Mouse (Mus musculus): ENCODE results near the gene Gab2. TPM values are rescaled to one million over a fixed set of nuclear protein-coding genes. Genes with fewer than 3 reads are reported as not detected.
A peak's percentile ranks its signal among the peaks of the same experiment; 100 is the strongest.

Gene Gab2
- polyA plus RNA-seq, 1 experiment, result 44.7 TPM

- Histone ChIP-seq H3K27ac (ENCODE audit: insufficient read depth, low read depth, low read length) (no peak overlapping the region), H3K4me1 (ENCODE audit: control insufficient read depth, insufficient read depth, low read length) (peaks cover 20% of the 10 kb centered on the region), H3K4me3 (ENCODE audit: insufficient read depth, low read length) (no peak overlapping the region)
- TF ChIP-seq POLR2A (IDR thresholded peaks at IDR 0.05; ENCODE audit: borderline replicate concordance, low read depth, low read length) (no peak), CTCF (IDR thresholded peaks at IDR 0.05; ENCODE audit: low read depth, low read length) (no peak)
Observed at GRCm38 (mm10) chr7:97094241-97094640, 12.9 kb downstream of the Gab2 start.

GRCm38 (mm10) chr7:97108119-97108518 is 26.7 kb downstream of the Gab2 start:
- Histone ChIP-seq H3K4me1 (ENCODE audit: control insufficient read depth, insufficient read depth, low read length) (peaks cover 21% of the 10 kb centered on the region), H3K27ac (ENCODE audit: insufficient read depth, low read depth, low read length) (0 out of 2 replicates have a peak overlapping the region, but pooled peaks have one; percentile 17), H3K4me3 (ENCODE audit: insufficient read depth, low read length) (no peak overlapping the region)
- no peak for TF ChIP-seq POLR2A (IDR thresholded peaks at IDR 0.05; ENCODE audit: borderline replicate concordance, low read depth, low read length)
- TF ChIP-seq CTCF (IDR thresholded peaks at IDR 0.05; ENCODE audit: low read depth, low read length), result no peak

- H3K27ac ChIP-seq (ENCODE audit: insufficient read depth, low read depth, low read length), result peak overlapping the region; percentile 64
- TF ChIP-seq CTCF (IDR thresholded peaks at IDR 0.05; ENCODE audit: low read depth, low read length) (no peak), POLR2A (IDR thresholded peaks at IDR 0.05; ENCODE audit: borderline replicate concordance, low read depth, low read length) (no peak)
- H3K4me3 ChIP-seq (ENCODE audit: insufficient read depth, low read length), result no peak overlapping the region
- peaks cover 19% of the 10 kb centered on the region for H3K4me1 ChIP-seq (ENCODE audit: control insufficient read depth, insufficient read depth, low read length)
Observed at GRCm38 (mm10) chr7:97128949-97129348, 47.6 kb downstream of the Gab2 start.

- no peak for TF ChIP-seq POLR2A (IDR thresholded peaks at IDR 0.05; ENCODE audit: borderline replicate concordance, low read depth, low read length)
- TF ChIP-seq CTCF (IDR thresholded peaks at IDR 0.05; ENCODE audit: low read depth, low read length), result no peak
- Histone ChIP-seq H3K4me1 (ENCODE audit: control insufficient read depth, insufficient read depth, low read length) (peaks cover 7% of the 10 kb centered on the region), H3K27ac (ENCODE audit: insufficient read depth, low read depth, low read length) (no peak overlapping the region), H3K4me3 (ENCODE audit: insufficient read depth, low read length) (no peak overlapping the region)
Observed at GRCm38 (mm10) chr7:97136453-97136852, 55.1 kb downstream of the Gab2 start.

- no peak for TF ChIP-seq POLR2A (IDR thresholded peaks at IDR 0.05; ENCODE audit: borderline replicate concordance, low read depth, low read length)
- Histone ChIP-seq H3K27ac (ENCODE audit: insufficient read depth, low read depth, low read length) (no peak overlapping the region), H3K4me3 (ENCODE audit: insufficient read depth, low read length) (no peak overlapping the region), H3K4me1 (ENCODE audit: control insufficient read depth, insufficient read depth, low read length) (peaks cover 16% of the 10 kb centered on the region)
Observed at GRCm38 (mm10) chr7:97151082-97151813, 69.9 kb downstream of the Gab2 start.

GRCm38 (mm10) chr7:97154756-97155487 is 73.5 kb downstream of the Gab2 start:
- peaks cover 16% of the 10 kb centered on the region for H3K4me1 ChIP-seq (ENCODE audit: control insufficient read depth, insufficient read depth, low read length)
- H3K27ac ChIP-seq (ENCODE audit: insufficient read depth, low read depth, low read length), result peak overlapping the region; percentile 89
- peak overlapping the region; percentile 11; the same call in 1 of the 2 replicates for H3K4me3 ChIP-seq (ENCODE audit: insufficient read depth, low read length)
- TF ChIP-seq POLR2A (IDR thresholded peaks at IDR 0.05; ENCODE audit: borderline replicate concordance, low read depth, low read length) (no peak), CTCF (IDR thresholded peaks at IDR 0.05; ENCODE audit: low read depth, low read length) (no peak)

- TF ChIP-seq CTCF (IDR thresholded peaks at IDR 0.05; ENCODE audit: low read depth, low read length), result no peak
- TF ChIP-seq POLR2A (IDR thresholded peaks at IDR 0.05; ENCODE audit: borderline replicate concordance, low read depth, low read length), result no peak
- peak overlapping the region; percentile 66 for H3K27ac ChIP-seq (ENCODE audit: insufficient read depth, low read depth, low read length)
- H3K4me3 ChIP-seq (ENCODE audit: insufficient read depth, low read length), result no peak overlapping the region
- peaks cover 7% of the 10 kb centered on the region for H3K4me1 ChIP-seq (ENCODE audit: control insufficient read depth, insufficient read depth, low read length)
Observed at GRCm38 (mm10) chr7:97164261-97164660, 82.9 kb downstream of the Gab2 start.

- H3K27ac ChIP-seq (ENCODE audit: insufficient read depth, low read depth, low read length), result peak overlapping the region; percentile 99
- no peak for TF ChIP-seq CTCF (IDR thresholded peaks at IDR 0.05; ENCODE audit: low read depth, low read length)
- TF ChIP-seq POLR2A (IDR thresholded peaks at IDR 0.05; ENCODE audit: borderline replicate concordance, low read depth, low read length), result no peak
- H3K4me1 ChIP-seq (ENCODE audit: control insufficient read depth, insufficient read depth, low read length), result peaks cover 21% of the 10 kb centered on the region
- H3K4me3 ChIP-seq (ENCODE audit: insufficient read depth, low read length), result no peak overlapping the region
Observed at GRCm38 (mm10) chr7:97171089-97171488, 89.7 kb downstream of the Gab2 start.

GRCm38 (mm10) chr7:97171719-97172118 is 90.3 kb downstream of the Gab2 start:
- TF ChIP-seq POLR2A (IDR thresholded peaks at IDR 0.05; ENCODE audit: borderline replicate concordance, low read depth, low read length) (no peak), CTCF (IDR thresholded peaks at IDR 0.05; ENCODE audit: low read depth, low read length) (no peak)
- H3K4me1 ChIP-seq (ENCODE audit: control insufficient read depth, insufficient read depth, low read length), result peaks cover 21% of the 10 kb centered on the region
- peak overlapping the region; percentile 99 for H3K27ac ChIP-seq (ENCODE audit: insufficient read depth, low read depth, low read length)
- peak overlapping the region; percentile 44 for H3K4me3 ChIP-seq (ENCODE audit: insufficient read depth, low read length)

GRCm38 (mm10) chr7:97172126-97172525 is 90.7 kb downstream of the Gab2 start:
- Histone ChIP-seq H3K4me3 (ENCODE audit: insufficient read depth, low read length) (peak overlapping the region; percentile 44), H3K4me1 (ENCODE audit: control insufficient read depth, insufficient read depth, low read length) (peaks cover 21% of the 10 kb centered on the region), H3K27ac (ENCODE audit: insufficient read depth, low read depth, low read length) (peak overlapping the region; percentile 99)
- no peak for TF ChIP-seq CTCF (IDR thresholded peaks at IDR 0.05; ENCODE audit: low read depth, low read length)
- TF ChIP-seq POLR2A (IDR thresholded peaks at IDR 0.05; ENCODE audit: borderline replicate concordance, low read depth, low read length), result no peak
